12 mouse cellular contexts compared by ENCODE assay signal in genomic region chr5:81518720-81519496, GRCm38 (mm10).
DNase-seq lines count a peak whose midpoint lies in the region; ATAC-seq and TF ChIP-seq lines count a peak whose summit lies in the region.
"Had no signal": no experiment of that assay in that cellular context is flagged by ENCODE, and none has a peak within 500 bp of the region (broad histone marks: within the 10 kb centered on the region; RNA-seq: fewer than 3 reads in every experiment).

No protein-coding gene starts in this region.

- 53% methylated on average over 5 of the region's 5 CpGs for WGBS in kidney, embryonic 15.5 days
- WGBS in embryonic facial prominence, embryonic 15.5 days: 43% methylated on average over 5 of the region's 5 CpGs
- 16% methylated on average over 5 of the region's 5 CpGs for WGBS in hindbrain, embryonic 14.5 days

- H3ac ChIP-seq in myocyte (ENCODE audit: control insufficient read depth, insufficient read length): no peak overlapping the region

- no peak overlapping the region for H3K9ac ChIP-seq in kidney, embryonic 15.5 days
- no peak overlapping the region for H3K9ac ChIP-seq in embryonic facial prominence, embryonic 15.5 days
- no peak overlapping the region for H3K9ac ChIP-seq in hindbrain, embryonic 14.5 days

- H3K4me3 ChIP-seq in kidney, embryonic 15.5 days (replicated peaks): no peak overlapping the region
- H3K4me3 ChIP-seq in embryonic facial prominence, embryonic 15.5 days (replicated peaks): no peak overlapping the region
- H3K4me3 ChIP-seq in hindbrain, embryonic 14.5 days (replicated peaks; ENCODE audit: low read length): no peak overlapping the region
- H3K4me3 ChIP-seq in myocyte: no peak overlapping the region

- H3K9me3 ChIP-seq in kidney, embryonic 15.5 days (replicated peaks): no peaks in the 10 kb centered on the region
- no peaks in the 10 kb centered on the region for H3K9me3 ChIP-seq in embryonic facial prominence, embryonic 15.5 days (replicated peaks)
- no peaks in the 10 kb centered on the region for H3K9me3 ChIP-seq in hindbrain, embryonic 14.5 days (ENCODE audit: control insufficient read depth, low read length)
- H3K9me3 ChIP-seq: G1E had no signal

- H3K27me3 ChIP-seq in kidney, embryonic 15.5 days: no peaks in the 10 kb centered on the region
- no peaks in the 10 kb centered on the region for H3K27me3 ChIP-seq in embryonic facial prominence, embryonic 15.5 days
- no peaks in the 10 kb centered on the region for H3K27me3 ChIP-seq in hindbrain, embryonic 14.5 days (ENCODE audit: control insufficient read depth, insufficient read depth, low read length)
- no peaks in the 10 kb centered on the region for H3K27me3 ChIP-seq in myocyte (ENCODE audit: control insufficient read depth, insufficient read depth, insufficient read length)

- no peak for ATAC-seq in kidney, embryonic 15.5 days (replicated peaks; ENCODE audit: low FRiP score)
- ATAC-seq in embryonic facial prominence, embryonic 15.5 days (ENCODE audit: insufficient number of reproducible peaks, low FRiP score, low TSS enrichment, low read depth): no peak
- peak; percentile 34; the same call in 1 of the 2 replicates for ATAC-seq in hindbrain, embryonic 14.5 days (ENCODE audit: low FRiP score)
- ATAC-seq in frontal cortex, adult (ENCODE audit: low TSS enrichment): no peak

- H3K4me1 ChIP-seq in kidney, embryonic 15.5 days: peaks cover 6% of the 10 kb centered on the region; the same call in 1 of the 2 replicates
- H3K4me1 ChIP-seq in embryonic facial prominence, embryonic 15.5 days: peaks cover 13% of the 10 kb centered on the region; the same call in 1 of the 2 replicates
- peaks cover 12% of the 10 kb centered on the region for H3K4me1 ChIP-seq in hindbrain, embryonic 14.5 days (replicated peaks; ENCODE audit: control insufficient read depth, insufficient read depth, low read length)

- H3K27ac ChIP-seq in kidney, embryonic 15.5 days: peak overlapping the region; percentile 60; the same call in 1 of the 2 replicates
- peak overlapping the region; percentile 55 for H3K27ac ChIP-seq in embryonic facial prominence, embryonic 15.5 days (replicated peaks)
- H3K27ac ChIP-seq in hindbrain, embryonic 14.5 days: no peak overlapping the region

- no peaks in the 10 kb centered on the region for H3K36me3 ChIP-seq in kidney, embryonic 15.5 days
- H3K36me3 ChIP-seq in embryonic facial prominence, embryonic 15.5 days: no peaks in the 10 kb centered on the region
- no peaks in the 10 kb centered on the region for H3K36me3 ChIP-seq in hindbrain, embryonic 14.5 days (replicated peaks; ENCODE audit: control insufficient read depth, insufficient read depth)
- no peaks in the 10 kb centered on the region for H3K36me3 ChIP-seq in myocyte (ENCODE audit: control insufficient read depth, insufficient read depth)
- H3K36me3 ChIP-seq: G1E had no signal

- no peak for DNase-seq in kidney, adult 18-20 months
- DNase-seq in hindbrain, embryonic 14.5 days (ENCODE audit: low spot score): no peak
- DNase-seq in gastrocnemius, postnatal 10 days: no peak
- DNase-seq in layer of hippocampus, adult 9-11 months: no peak
- DNase-seq: cerebellum, postnatal 36 days; lung, adult 2 months; thymus, postnatal 14 days had no signal

- TF ChIP-seq POLR2A in myocyte (IDR thresholded peaks at IDR 0.05; ENCODE audit: insufficient read length, low read depth): no peak

- no peaks in the 10 kb centered on the region for H3K79me2 ChIP-seq in myocyte (ENCODE audit: control insufficient read depth, insufficient read depth)

- 0 out of 2 replicates have a peak overlapping the region, but pooled peaks have one; percentile 21 for H3K4me2 ChIP-seq in kidney, embryonic 15.5 days
- H3K4me2 ChIP-seq in embryonic facial prominence, embryonic 15.5 days (replicated peaks): 0 out of 2 replicates have a peak overlapping the region, but pooled peaks have one; percentile 12
- peak overlapping the region; percentile 32; the same call in 1 of the 2 replicates for H3K4me2 ChIP-seq in hindbrain, embryonic 14.5 days (replicated peaks)
- peak overlapping the region; percentile 59 for H3K4me2 ChIP-seq in myocyte (ENCODE audit: low read depth)

TF ChIP-seq in myocyte, 11 proteins besides CTCF, POLR2A, EP300 and RAD21:
- TF ChIP-seq MYOG (IDR thresholded peaks at IDR 0.05; ENCODE audit: control insufficient read depth in 1 of 3, insufficient read depth in 1 of 3, insufficient read length in 2 of 3, low read depth in 2 of 3) (no peak), MYOD1 (IDR thresholded peaks at IDR 0.05; ENCODE audit: control insufficient read depth in 1 of 3, insufficient read length in 2 of 3, low read depth in 2 of 3) (peak in 1 of 3 experiments; percentile 13)
